Mouse (Mus musculus) megakaryocyte progenitor cell, adult 5-6 weeks (primary cell): ENCODE measurements around the gene Ephb3. TPM values are rescaled to one million over a fixed set of nuclear protein-coding genes. Genes with fewer than 3 reads are reported as not detected.

Experiments
- ATAC-seq: replicated peaks from 2 replicates; pipeline ENCODE4 v1.8.0; 2016; ENCODE audit warnings: mild to moderate bottlenecking, moderate TSS enrichment, inconsistent platforms; ENCODE audit not compliant: poor library complexity
- total RNA-seq, 2 experiments: library from RNA; stranded (forward) in 1 of 2; stranded (reverse) in 1 of 2; fragments of 157-497, 149-512 nt in 1 of 2; fragments of 200-1000 nt in 1 of 2; gene quantifications; 2 replicates each; pipeline versions ENCODE4 v1.2.3 to v1.2.4; 2015 to 2017

The Ephb3 gene
- total RNA-seq, 2 experiments from 2014 or later, result not detected

DNA sequence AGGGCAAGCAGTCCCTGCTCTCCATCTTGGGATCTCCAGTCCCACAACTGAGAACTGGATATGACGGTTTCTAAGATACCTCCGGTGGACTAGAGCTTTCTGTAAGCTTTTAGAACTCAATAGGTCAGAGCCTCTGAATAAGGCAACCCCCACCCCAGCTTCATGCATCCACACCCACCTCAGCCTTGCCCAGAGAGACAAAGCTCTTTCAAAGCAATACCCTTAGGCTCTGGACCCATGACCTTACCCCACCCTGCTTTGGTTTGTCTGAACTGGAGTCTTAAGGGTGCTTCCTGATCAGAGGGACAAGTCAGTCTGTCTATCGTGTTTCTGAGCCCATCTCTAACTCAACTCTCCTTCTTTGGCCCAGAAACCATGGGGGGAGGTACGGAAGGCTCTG is 1.8 kb upstream of the Ephb3 start:
- ATAC-seq, result no peak

GRCm38 (mm10) chr16:21205093-21205886 is 735 bp downstream of the Ephb3 start:
- ATAC-seq, result no peak

- no peak for ATAC-seq
Observed at GRCm38 (mm10) chr16:21208001-21208565, 3.5 kb downstream of the Ephb3 start.

- no peak for ATAC-seq
Observed at GRCm38 (mm10) chr16:21209290-21209689, 4.7 kb downstream of the Ephb3 start.

DNA sequence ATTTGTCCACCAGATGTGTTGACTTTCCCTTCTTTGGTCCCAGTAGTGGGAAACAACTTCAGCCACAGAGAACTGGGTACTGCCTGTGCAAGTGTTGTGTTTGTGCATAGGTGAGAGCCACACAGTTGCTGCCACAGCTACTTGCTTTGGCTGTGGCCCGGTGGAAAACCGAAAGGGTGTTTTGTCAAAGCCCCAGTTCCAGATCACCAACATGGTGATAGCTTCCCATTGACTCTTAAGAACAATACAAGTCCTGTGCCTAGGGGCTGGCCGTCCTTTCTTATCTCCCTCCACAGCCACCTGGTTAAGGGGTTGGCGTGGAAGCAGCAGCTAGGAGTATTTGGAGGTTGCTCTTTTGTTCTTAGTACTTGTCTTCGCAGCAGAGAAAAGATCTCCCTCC is 5.6 kb downstream of the Ephb3 start:
- peak; percentile 40; the same call in 1 of the 2 replicates for ATAC-seq

- 0 out of 2 replicates have a peak, but pooled peaks have one; percentile 51 for ATAC-seq
Observed at GRCm38 (mm10) chr16:21210667-21211338, 6.2 kb downstream of the Ephb3 start.

GRCm38 (mm10) chr16:21211501-21211900 is 6.9 kb downstream of the Ephb3 start:
- ATAC-seq, result no peak

DNA sequence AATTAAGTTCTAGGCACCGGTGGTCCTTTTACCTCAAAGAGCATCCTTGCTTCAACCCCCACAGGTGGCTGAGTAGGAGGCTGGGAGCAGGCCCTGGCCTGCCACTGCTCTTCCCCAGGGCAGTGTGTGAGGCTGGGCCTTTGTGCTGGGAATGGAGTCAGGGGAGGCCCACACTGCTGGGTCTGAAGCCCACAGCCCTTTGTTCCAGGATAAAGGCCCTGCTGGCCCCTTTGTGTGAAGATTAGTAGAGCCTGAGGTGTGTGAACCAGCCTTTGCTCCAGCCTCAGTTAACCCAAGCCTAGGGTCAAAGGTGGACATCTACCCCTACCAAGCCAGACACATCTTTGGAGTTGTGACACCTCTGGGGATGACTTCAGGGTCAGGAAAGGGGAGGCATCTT is 7.8 kb downstream of the Ephb3 start:
- no peak for ATAC-seq

- ATAC-seq, result no peak
Observed at GRCm38 (mm10) chr16:21213939-21214338, 9.4 kb downstream of the Ephb3 start.

- no peak for ATAC-seq
Observed at GRCm38 (mm10) chr16:21214803-21215202, 10.2 kb downstream of the Ephb3 start.

DNA sequence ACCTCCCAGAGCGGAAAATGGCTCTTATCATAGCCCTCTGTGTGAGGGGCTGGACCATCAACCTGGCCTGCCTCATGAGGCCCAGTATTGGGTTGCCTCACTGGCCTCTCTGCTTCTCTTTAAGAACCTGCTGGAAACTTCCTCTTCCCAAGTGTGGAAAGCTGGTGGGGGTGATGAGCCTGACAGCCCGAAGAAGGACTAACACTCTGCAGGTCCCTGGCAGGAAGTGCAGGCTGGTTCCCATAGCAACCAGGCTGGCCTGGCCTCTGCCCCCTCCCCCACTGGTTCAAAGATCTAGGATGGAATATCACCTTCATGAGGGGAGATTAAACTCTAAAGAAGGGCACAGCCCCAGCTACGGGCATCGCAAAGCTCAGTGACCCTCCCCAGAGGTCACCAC is 11.5 kb downstream of the Ephb3 start:
- ATAC-seq, result 0 out of 2 replicates have a peak, but pooled peaks have one; percentile 34

- no peak for ATAC-seq
Observed at GRCm38 (mm10) chr16:21217233-21217632, 12.7 kb downstream of the Ephb3 start.

- no peak for ATAC-seq
Observed at GRCm38 (mm10) chr16:21219656-21220055, 15.1 kb downstream of the Ephb3 start.

- ATAC-seq, result no peak
Observed at GRCm38 (mm10) chr16:21223038-21223437, 18.5 kb downstream of the Ephb3 start.

GRCm38 (mm10) chr16:21224648-21225240 is 20.2 kb downstream of the Ephb3 start:
- ATAC-seq, result no peak

DNA sequence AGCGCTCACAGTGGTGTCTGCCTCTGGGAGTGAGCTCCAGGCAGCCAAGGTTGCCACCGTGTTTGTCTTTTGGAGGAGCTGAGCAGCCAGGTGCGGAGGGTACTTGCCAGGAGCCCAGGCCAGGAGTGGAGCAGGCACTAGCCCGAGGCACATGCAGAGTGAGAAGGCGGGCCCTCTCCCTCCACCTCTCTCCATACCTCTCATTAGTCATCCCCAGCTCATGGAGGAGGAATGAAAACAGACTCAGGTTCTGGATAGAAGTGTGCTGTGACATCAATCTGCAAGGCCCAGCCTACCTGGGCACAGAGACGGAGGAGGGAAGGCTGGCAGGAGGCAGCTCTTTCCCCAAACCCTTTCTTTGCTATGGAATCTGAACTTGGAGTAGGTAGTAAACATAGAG is 22.1 kb downstream of the Ephb3 start:
- ATAC-seq, result no peak

DNA sequence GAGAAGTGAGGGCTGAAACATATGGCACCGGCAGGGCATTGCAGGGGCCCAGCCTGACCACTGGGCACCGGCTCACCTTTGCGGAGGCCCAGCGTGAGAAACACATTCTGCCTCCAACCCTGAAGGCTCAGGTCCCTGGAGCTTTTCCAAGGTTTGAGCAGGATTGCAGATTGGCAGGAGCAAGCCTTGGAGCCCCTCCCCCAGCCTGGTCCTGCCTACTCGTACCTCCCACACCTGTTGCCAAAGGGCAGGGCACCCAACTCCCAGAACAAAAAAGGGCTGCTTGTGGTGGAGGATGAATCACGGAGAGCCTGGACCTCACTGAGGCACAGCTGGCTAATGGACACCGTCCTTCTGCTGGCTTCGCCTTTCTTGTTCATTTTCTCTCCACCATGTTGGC is 30.6 kb downstream of the Ephb3 start:
- ATAC-seq, result no peak

DNA sequence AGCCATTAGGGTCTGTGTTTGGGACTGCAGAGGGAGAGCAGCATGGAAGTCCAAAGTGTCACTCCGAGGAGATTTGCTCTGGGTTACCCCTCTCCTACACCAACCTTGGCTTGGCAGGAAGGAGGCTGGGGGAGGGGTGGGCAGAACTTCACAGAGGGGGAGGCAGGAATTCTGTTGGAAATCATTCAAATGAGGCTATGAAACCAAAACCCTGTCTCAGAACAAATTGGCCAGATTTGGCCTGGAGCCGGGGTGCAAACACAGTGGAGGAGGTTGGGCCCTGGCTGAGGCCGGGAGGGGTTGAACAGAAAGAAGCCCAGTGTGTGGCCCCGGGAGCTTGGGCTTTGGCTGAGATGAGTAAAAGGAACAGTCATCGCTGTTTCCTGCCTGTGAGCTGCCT is 34.2 kb downstream of the Ephb3 start:
- ATAC-seq, result no peak

GRCm38 (mm10) chr16:21240547-21240946 is 36.0 kb downstream of the Ephb3 start:
- no peak for ATAC-seq

GRCm38 (mm10) chr16:21241030-21241429 is 36.5 kb downstream of the Ephb3 start:
- no peak for ATAC-seq

DNA sequence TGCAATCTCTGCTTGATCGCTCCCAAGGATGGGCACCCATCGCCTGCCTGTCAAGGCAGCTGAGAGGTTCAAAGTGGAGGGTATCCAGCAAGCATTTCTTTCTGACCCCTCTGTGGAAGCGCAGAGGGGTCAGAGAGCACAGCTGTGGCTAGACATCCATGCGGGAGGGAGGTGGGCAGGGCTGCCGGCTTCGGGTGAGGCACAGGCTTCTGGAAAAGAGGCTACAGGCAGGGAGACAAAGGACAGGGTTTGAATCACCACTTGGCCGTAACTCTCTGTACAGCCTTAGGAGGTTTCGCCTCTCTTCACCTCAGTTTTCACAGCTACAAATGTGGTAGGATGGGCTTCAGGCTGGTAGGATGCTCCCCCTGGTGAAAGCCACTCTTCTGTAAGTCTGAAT is 38.4 kb downstream of the Ephb3 start:
- ATAC-seq, result no peak

DNA sequence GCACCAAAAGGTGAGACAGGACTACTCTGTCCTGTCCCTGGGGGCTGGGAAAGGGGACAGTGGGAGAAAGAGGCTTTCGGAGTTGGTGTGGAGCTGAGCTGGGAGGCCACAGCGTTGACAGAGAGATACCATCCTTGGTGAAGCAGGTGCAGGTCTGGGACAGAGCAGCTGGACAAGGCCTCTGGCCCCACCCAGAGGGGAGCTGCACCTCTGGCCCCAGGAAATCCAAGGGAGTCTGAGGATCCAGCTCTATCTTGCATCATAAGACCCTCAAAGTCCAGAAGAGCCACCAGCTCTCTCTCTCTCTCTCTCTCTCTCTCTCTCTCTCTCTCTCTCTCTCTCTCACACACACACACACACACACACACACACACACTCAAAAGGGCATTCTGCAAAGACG is 40.2 kb downstream of the Ephb3 start:
- no peak for ATAC-seq
